Mouse (Mus musculus): ENCODE measurements around the gene Mvk.

Mvk gene

GRCm38 (mm10) chr5:114456995-114457605 lies 13.0 kb downstream of the Mvk start:
- no peak for DNase-seq (ENCODE audit: low read depth, low spot score)

GRCm38 (mm10) chr5:114461238-114461637 lies 17.2 kb downstream of the Mvk start:
- peak; percentile 82 for DNase-seq (ENCODE audit: low read depth, low spot score)

GRCm38 (mm10) chr5:114462067-114463040 lies 18.3 kb downstream of the Mvk start:
- peak; percentile 74 for DNase-seq (ENCODE audit: low read depth, low spot score)

- no peak for DNase-seq (ENCODE audit: low read depth, low spot score)
These were observed 20.5 kb downstream of the Mvk start for GRCm38 (mm10) chr5:114464561-114464960.

- peak; percentile 51 for DNase-seq (ENCODE audit: low read depth, low spot score)
These were observed 21.6 kb downstream of the Mvk start for GRCm38 (mm10) chr5:114465641-114466040.

- DNase-seq (ENCODE audit: low read depth, low spot score) = no peak
These were observed 22.9 kb downstream of the Mvk start for GRCm38 (mm10) chr5:114467019-114467418.

GRCm38 (mm10) chr5:114467430-114467829 lies 23.4 kb downstream of the Mvk start:
- DNase-seq (ENCODE audit: low read depth, low spot score) = peak; percentile 52

GRCm38 (mm10) chr5:114468007-114468406 lies 23.9 kb downstream of the Mvk start:
- no peak for DNase-seq (ENCODE audit: low read depth, low spot score)

- DNase-seq (ENCODE audit: low read depth, low spot score) = no peak
These were observed 26.3 kb downstream of the Mvk start for GRCm38 (mm10) chr5:114470359-114470758.

- no peak for DNase-seq (ENCODE audit: low read depth, low spot score)
These were observed 30.8 kb downstream of the Mvk start for GRCm38 (mm10) chr5:114474741-114475491.

- no peak for DNase-seq (ENCODE audit: low read depth, low spot score)
These were observed 34.2 kb downstream of the Mvk start for GRCm38 (mm10) chr5:114478267-114478666.

GRCm38 (mm10) chr5:114482587-114483011 lies 38.5 kb downstream of the Mvk start:
- DNase-seq (ENCODE audit: low read depth, low spot score) = no peak

GRCm38 (mm10) chr5:114485685-114486084 lies 41.6 kb downstream of the Mvk start:
- peak; percentile 93 for DNase-seq (ENCODE audit: low read depth, low spot score)

- no peak for DNase-seq (ENCODE audit: low read depth, low spot score)
These were observed 45.5 kb downstream of the Mvk start for GRCm38 (mm10) chr5:114489570-114489969.

GRCm38 (mm10) chr5:114490241-114490640 lies 46.2 kb downstream of the Mvk start:
- DNase-seq (ENCODE audit: low read depth, low spot score) = peak; percentile 52

- peak; percentile 39 for DNase-seq (ENCODE audit: low read depth, low spot score)
These were observed 50.7 kb downstream of the Mvk start for GRCm38 (mm10) chr5:114494761-114495160.

- no peak for DNase-seq (ENCODE audit: low read depth, low spot score)
These were observed 57.2 kb downstream of the Mvk start for GRCm38 (mm10) chr5:114501252-114501651.

- no peak for DNase-seq (ENCODE audit: low read depth, low spot score)
These were observed 60.8 kb downstream of the Mvk start for GRCm38 (mm10) chr5:114504826-114505225.

- no peak for DNase-seq (ENCODE audit: low read depth, low spot score)
These were observed 61.4 kb downstream of the Mvk start for GRCm38 (mm10) chr5:114505260-114506085.

GRCm38 (mm10) chr5:114507394-114507793 lies 63.3 kb downstream of the Mvk start:
- no peak for DNase-seq (ENCODE audit: low read depth, low spot score)

- DNase-seq (ENCODE audit: low read depth, low spot score) = no peak
These were observed 63.9 kb downstream of the Mvk start for GRCm38 (mm10) chr5:114507964-114508363.
